Mouse (Mus musculus) lung, embryonic 15.5 days (tissue): ENCODE data around the gene Rpl41. TPM values are rescaled to one million over a fixed set of nuclear protein-coding genes. Genes with fewer than 3 reads are reported as not detected.

Source experiments
- ATAC-seq: fragments of 200-750 bp; cut with Nextera tagmentation; 2 replicates; pipeline ENCODE4 v1.8.0; 2017; ENCODE audit warnings: moderate number of reproducible peaks, borderline replicate concordance; ENCODE audit not compliant: low FRiP score, low TSS enrichment; ENCODE audit errors: extremely low read depth
- H3K27ac ChIP-seq: fragments of 300-500 bp; sonication (generic); 2 replicates; pipeline ENCODE4 v1.5.1; 2015; ENCODE audit warnings: moderate library complexity, mild to moderate bottlenecking, inconsistent platforms
- H3K27me3 ChIP-seq: fragments of 300-500 bp; sonication (generic); 2 replicates; pipeline ENCODE4 v1.6.1; 2015; ENCODE audit warnings: inconsistent platforms
- H3K36me3 ChIP-seq: fragments of 300-500 bp; sonication (generic); 2 replicates; pipeline ENCODE4 v1.6.1; 2015; ENCODE audit warnings: inconsistent platforms
- H3K4me1 ChIP-seq: fragments of 300-500 bp; sonication (generic); 2 replicates; pipeline ENCODE4 v1.6.1; 2015; ENCODE audit warnings: inconsistent platforms
- H3K4me2 ChIP-seq: fragments of 300-500 bp; sonication (generic); 2 replicates; pipeline ENCODE4 v1.6.1; 2015; ENCODE audit warnings: inconsistent platforms, mild to moderate bottlenecking, moderate library complexity
- H3K4me3 ChIP-seq: fragments of 300-500 bp; sonication (generic); 2 replicates; pipeline ENCODE4 v1.5.1; 2015; ENCODE audit warnings: mild to moderate bottlenecking, inconsistent platforms
- H3K9ac ChIP-seq: fragments of 300-500 bp; sonication (generic); 2 replicates; pipeline ENCODE4 v1.6.1; 2015; ENCODE audit warnings: inconsistent platforms
- H3K9me3 ChIP-seq: fragments of 300-500 bp; sonication (generic); 2 replicates; pipeline ENCODE4 v1.6.1; 2016; ENCODE audit warnings: inconsistent platforms
- WGBS: fragments of 180-500 bp; shearing (Covaris S2); methylation state at CpG from one replicate; pipeline ENCODE4 v1.1.7; 2015; 5-methylcytosine and 5-hydroxymethylcytosine counted together
- polyA plus RNA-seq: library from polyadenylated mRNA; unstranded; fragments of >200 nt; fragmentation: Nextera tagmentation; extraction: Ambion mirVana; gene quantifications from 2 replicates; pipeline ENCODE4 v1.2.1, GENCODE M21; 2015

Gene Rpl41
- polyA plus RNA-seq, 1 experiment from 2014 or later: 3,783 TPM

- no peaks in the 10 kb centered on the region for H3K36me3 ChIP-seq
- peak; percentile 96 for ATAC-seq
- peak overlapping the region; percentile 20 for H3K4me3 ChIP-seq
- H3K9me3 ChIP-seq: no peaks in the 10 kb centered on the region
- H3K27me3 ChIP-seq: no peaks in the 10 kb centered on the region
- peak overlapping the region; percentile 40 for H3K4me2 ChIP-seq
- H3K27ac ChIP-seq: peak overlapping the region; percentile 11
- WGBS: 11% methylated on average over 18 of the region's 18 CpGs
- H3K4me1 ChIP-seq: no peaks in the 10 kb centered on the region; the same call in 1 of the 2 replicates
- H3K9ac ChIP-seq: no peak overlapping the region
Observed at GRCm38 (mm10) chr10:128536266-128536940, 12.7 kb downstream of the Rpl41 start.

- H3K9me3 ChIP-seq: no peaks in the 10 kb centered on the region
- peak overlapping the region; percentile 20 for H3K4me3 ChIP-seq
- no peaks in the 10 kb centered on the region for H3K36me3 ChIP-seq
- WGBS: 68% methylated on average over 4 of the region's 4 CpGs
- H3K9ac ChIP-seq: no peak overlapping the region
- peak overlapping the region; percentile 9; the same call in 1 of the 2 replicates for H3K27ac ChIP-seq
- H3K4me2 ChIP-seq: peak overlapping the region; percentile 40
- ATAC-seq: peak; percentile 25; the same call in 1 of the 2 replicates
- H3K27me3 ChIP-seq: no peaks in the 10 kb centered on the region
- no peaks in the 10 kb centered on the region; the same call in 1 of the 2 replicates for H3K4me1 ChIP-seq
Observed at GRCm38 (mm10) chr10:128535624-128536265, 13.4 kb downstream of the Rpl41 start.

- H3K4me2 ChIP-seq: no peak overlapping the region
- H3K9ac ChIP-seq: no peak overlapping the region
- H3K4me3 ChIP-seq: no peak overlapping the region
- H3K27ac ChIP-seq: no peak overlapping the region
- 77% methylated on average over 2 of the region's 2 CpGs for WGBS
- H3K9me3 ChIP-seq: no peaks in the 10 kb centered on the region
- H3K4me1 ChIP-seq: no peaks in the 10 kb centered on the region; the same call in 1 of the 2 replicates
- no peak for ATAC-seq
- no peaks in the 10 kb centered on the region for H3K27me3 ChIP-seq
- no peaks in the 10 kb centered on the region for H3K36me3 ChIP-seq
Observed at GRCm38 (mm10) chr10:128535206-128535605, 13.9 kb downstream of the Rpl41 start.

- H3K27me3 ChIP-seq: 0 out of 2 replicates have a peak, but pooled peaks cover 3% of the 10 kb centered on the region
- peak overlapping the region; percentile 99 for H3K4me2 ChIP-seq
- no peak for ATAC-seq
- peak overlapping the region; percentile 80 for H3K4me3 ChIP-seq
- peaks cover 15% of the 10 kb centered on the region for H3K4me1 ChIP-seq
- no peaks in the 10 kb centered on the region for H3K36me3 ChIP-seq
- peak overlapping the region; percentile 30 for H3K9ac ChIP-seq
- WGBS: 27% methylated on average over 28 of the region's 28 CpGs
- peak overlapping the region; percentile 60; the same call in 1 of the 2 replicates for H3K27ac ChIP-seq
- H3K9me3 ChIP-seq: no peaks in the 10 kb centered on the region
Observed at GRCm38 (mm10) chr10:128526366-128527356, 22.4 kb downstream of the Rpl41 start.

- peak within 1 kb of the TSS; percentile 76 for H3K9ac ChIP-seq
- peak within 1 kb of the TSS; percentile 78 for H3K27ac ChIP-seq
- peaks cover 15% of the 10 kb centered on the region for H3K4me1 ChIP-seq
- peak within 1 kb of the TSS; percentile 80 for H3K4me3 ChIP-seq
- H3K9me3 ChIP-seq: no peaks in the 10 kb centered on the region
- peak within 1 kb of the TSS; percentile 99 for H3K4me2 ChIP-seq
- 0 out of 2 replicates have a peak, but pooled peaks cover 3% of the 10 kb centered on the region for H3K27me3 ChIP-seq
- H3K36me3 ChIP-seq: no peaks in the 10 kb centered on the region
- peak; percentile 98 for ATAC-seq
- under 1% methylated on average over 37 of the region's 37 CpGs for WGBS
Observed at GRCm38 (mm10) chr10:128525671-128526308, 23.3 kb downstream of the Rpl41 start, which contains the start of gene Esyt1. TSS of gene Esyt1 (minus strand) at chr10:128525871.

- Histone ChIP-seq H3K4me3 (peak overlapping the region; percentile 80), H3K36me3 (no peaks in the 10 kb centered on the region), H3K9me3 (no peaks in the 10 kb centered on the region), H3K4me1 (peaks cover 15% of the 10 kb centered on the region), H3K27ac (peak overlapping the region; percentile 78), H3K4me2 (peak overlapping the region; percentile 99), H3K9ac (peak overlapping the region; percentile 76), H3K27me3 (0 out of 2 replicates have a peak, but pooled peaks cover 3% of the 10 kb centered on the region)
- ATAC-seq: peak; percentile 36
- under 1% methylated on average over 58 of the region's 58 CpGs for WGBS
Observed at GRCm38 (mm10) chr10:128524732-128525662, 24.1 kb downstream of the Rpl41 start.

GRCm38 (mm10) chr10:128524111-128524731 lies 24.9 kb downstream of the Rpl41 start:
- peak overlapping the region; percentile 80 for H3K4me3 ChIP-seq
- WGBS: 20% methylated on average over 11 of the region's 11 CpGs
- peaks cover 15% of the 10 kb centered on the region for H3K4me1 ChIP-seq
- 0 out of 2 replicates have a peak, but pooled peaks cover 3% of the 10 kb centered on the region for H3K27me3 ChIP-seq
- peak overlapping the region; percentile 99 for H3K4me2 ChIP-seq
- 0 out of 2 replicates have a peak, but pooled peaks cover 3% of the 10 kb centered on the region for H3K36me3 ChIP-seq
- no peaks in the 10 kb centered on the region for H3K9me3 ChIP-seq
- H3K27ac ChIP-seq: peak overlapping the region; percentile 37; the same call in 1 of the 2 replicates
- ATAC-seq: no peak
- H3K9ac ChIP-seq: peak overlapping the region; percentile 76

GRCm38 (mm10) chr10:128522351-128522750 lies 26.8 kb downstream of the Rpl41 start:
- WGBS: 66% methylated on average over 6 of the region's 6 CpGs
- Histone ChIP-seq H3K4me1 (peaks cover 15% of the 10 kb centered on the region), H3K27me3 (peaks cover 7% of the 10 kb centered on the region), H3K4me2 (no peak overlapping the region), H3K36me3 (peaks cover 13% of the 10 kb centered on the region; the same call in 1 of the 2 replicates), H3K27ac (no peak overlapping the region), H3K9me3 (no peaks in the 10 kb centered on the region), H3K4me3 (no peak overlapping the region), H3K9ac (no peak overlapping the region)
- ATAC-seq: no peak

GRCm38 (mm10) chr10:128520591-128520990 lies 28.5 kb downstream of the Rpl41 start:
- Histone ChIP-seq H3K9ac (no peak overlapping the region), H3K4me3 (no peak overlapping the region), H3K27ac (no peak overlapping the region), H3K4me1 (peaks cover 10% of the 10 kb centered on the region), H3K4me2 (no peak overlapping the region), H3K27me3 (peaks cover 7% of the 10 kb centered on the region), H3K9me3 (no peaks in the 10 kb centered on the region), H3K36me3 (peaks cover 19% of the 10 kb centered on the region; the same call in 1 of the 2 replicates)
- ATAC-seq: no peak
- 85% methylated on average over 16 of the region's 16 CpGs for WGBS

- no peak for ATAC-seq
- 68% methylated on average over 7 of the region's 7 CpGs for WGBS
- H3K27ac ChIP-seq: no peak overlapping the region
- H3K27me3 ChIP-seq: peaks cover 4% of the 10 kb centered on the region
- no peak overlapping the region for H3K9ac ChIP-seq
- no peak overlapping the region for H3K4me2 ChIP-seq
- peaks cover under 1% of the 10 kb centered on the region; the same call in 1 of the 2 replicates for H3K4me1 ChIP-seq
- H3K4me3 ChIP-seq: no peak overlapping the region
- no peaks in the 10 kb centered on the region for H3K9me3 ChIP-seq
- H3K36me3 ChIP-seq: peaks cover 22% of the 10 kb centered on the region; the same call in 1 of the 2 replicates
Observed at GRCm38 (mm10) chr10:128518833-128519232, 30.3 kb downstream of the Rpl41 start.
